Mouse (Mus musculus): ENCODE measurements around the gene Prrc2b. TPM values are rescaled to one million over a fixed set of nuclear protein-coding genes. Genes with fewer than 3 reads are reported as not detected.
A peak's percentile ranks its signal among the peaks of the same experiment; 100 is the strongest.

The Prrc2b gene
- polyA plus RNA-seq, 1 experiment from 2014 or later, result 52.8 TPM

GRCm38 (mm10) chr2:32177397-32178060 is 26.6 kb downstream of the Prrc2b start:
- H3K4me3 ChIP-seq (ENCODE audit: low read depth, low read length), result no peak overlapping the region
- DNase-seq (ENCODE audit: low spot score), result no peak
- WGBS, result 80% methylated on average over 11 of the region's 11 CpGs
- no peak overlapping the region for H3K27ac ChIP-seq (ENCODE audit: low read depth)
- H3K36me3 ChIP-seq (ENCODE audit: control insufficient read depth, insufficient read depth, low read length), result 0 out of 2 replicates have a peak, but pooled peaks cover 5% of the 10 kb centered on the region
- H3K4me1 ChIP-seq (replicated peaks; ENCODE audit: control insufficient read depth, insufficient read depth, low read length), result peaks cover 49% of the 10 kb centered on the region
- no peaks in the 10 kb centered on the region for H3K9me3 ChIP-seq (ENCODE audit: control insufficient read depth, low read length)
- no peaks in the 10 kb centered on the region for H3K27me3 ChIP-seq (replicated peaks; ENCODE audit: control insufficient read depth, insufficient read depth, low read length)
- no peak overlapping the region for H3K4me2 ChIP-seq (ENCODE audit: low read length)
- ATAC-seq (replicated peaks; ENCODE audit: low FRiP score, low TSS enrichment, low read depth), result no peak
- no peak overlapping the region for H3K9ac ChIP-seq (ENCODE audit: low read length)

GRCm38 (mm10) chr2:32179363-32179762 is 28.5 kb downstream of the Prrc2b start:
- WGBS, result 35% methylated on average over 6 of the region's 6 CpGs
- no peaks in the 10 kb centered on the region for H3K27me3 ChIP-seq (replicated peaks; ENCODE audit: control insufficient read depth, insufficient read depth, low read length)
- peaks cover 22% of the 10 kb centered on the region for H3K36me3 ChIP-seq (ENCODE audit: control insufficient read depth, insufficient read depth, low read length)
- no peak overlapping the region for H3K4me2 ChIP-seq (ENCODE audit: low read length)
- no peak overlapping the region for H3K9ac ChIP-seq (ENCODE audit: low read length)
- DNase-seq (ENCODE audit: low spot score) (no peak), ATAC-seq (replicated peaks; ENCODE audit: low FRiP score, low TSS enrichment, low read depth) (no peak)
- H3K4me1 ChIP-seq (replicated peaks; ENCODE audit: control insufficient read depth, insufficient read depth, low read length), result peaks cover 39% of the 10 kb centered on the region
- H3K27ac ChIP-seq (ENCODE audit: low read depth), result peak overlapping the region; percentile 25; the same call in 1 of the 2 replicates
- H3K4me3 ChIP-seq (ENCODE audit: low read depth, low read length), result no peak overlapping the region
- no peaks in the 10 kb centered on the region for H3K9me3 ChIP-seq (ENCODE audit: control insufficient read depth, low read length)

- DNase-seq (ENCODE audit: low spot score), result no peak
- Histone ChIP-seq H3K27me3 (replicated peaks; ENCODE audit: control insufficient read depth, insufficient read depth, low read length) (no peaks in the 10 kb centered on the region), H3K4me1 (replicated peaks; ENCODE audit: control insufficient read depth, insufficient read depth, low read length) (peaks cover 31% of the 10 kb centered on the region), H3K4me2 (ENCODE audit: low read length) (no peak overlapping the region), H3K4me3 (ENCODE audit: low read depth, low read length) (no peak overlapping the region), H3K36me3 (ENCODE audit: control insufficient read depth, insufficient read depth, low read length) (peaks cover 30% of the 10 kb centered on the region), H3K9ac (ENCODE audit: low read length) (no peak overlapping the region), H3K27ac (ENCODE audit: low read depth) (no peak overlapping the region), H3K9me3 (ENCODE audit: control insufficient read depth, low read length) (no peaks in the 10 kb centered on the region)
- 84% methylated on average over 12 of the region's 12 CpGs for WGBS
- ATAC-seq (replicated peaks; ENCODE audit: low FRiP score, low TSS enrichment, low read depth), result no peak
These were observed 29.2 kb downstream of the Prrc2b start for GRCm38 (mm10) chr2:32180127-32180526.

- ATAC-seq (replicated peaks; ENCODE audit: low FRiP score, low TSS enrichment, low read depth), result no peak
- Histone ChIP-seq H3K36me3 (ENCODE audit: control insufficient read depth, insufficient read depth, low read length) (peaks cover 40% of the 10 kb centered on the region), H3K27me3 (replicated peaks; ENCODE audit: control insufficient read depth, insufficient read depth, low read length) (no peaks in the 10 kb centered on the region), H3K4me2 (ENCODE audit: low read length) (no peak overlapping the region), H3K27ac (ENCODE audit: low read depth) (no peak overlapping the region), H3K4me1 (replicated peaks; ENCODE audit: control insufficient read depth, insufficient read depth, low read length) (peaks cover 23% of the 10 kb centered on the region), H3K9me3 (ENCODE audit: control insufficient read depth, low read length) (no peaks in the 10 kb centered on the region), H3K9ac (ENCODE audit: low read length) (no peak overlapping the region), H3K4me3 (ENCODE audit: low read depth, low read length) (no peak overlapping the region)
- WGBS, result 78% methylated on average over 5 of the region's 5 CpGs
- no peak for DNase-seq (ENCODE audit: low spot score)
These were observed 30.5 kb downstream of the Prrc2b start for GRCm38 (mm10) chr2:32181364-32181763.

- ATAC-seq (replicated peaks; ENCODE audit: low FRiP score, low TSS enrichment, low read depth), result no peak
- Histone ChIP-seq H3K36me3 (ENCODE audit: control insufficient read depth, insufficient read depth, low read length) (peaks cover 45% of the 10 kb centered on the region), H3K9me3 (ENCODE audit: control insufficient read depth, low read length) (no peaks in the 10 kb centered on the region), H3K4me1 (replicated peaks; ENCODE audit: control insufficient read depth, insufficient read depth, low read length) (peaks cover 17% of the 10 kb centered on the region), H3K4me2 (ENCODE audit: low read length) (no peak overlapping the region), H3K27me3 (replicated peaks; ENCODE audit: control insufficient read depth, insufficient read depth, low read length) (no peaks in the 10 kb centered on the region), H3K9ac (ENCODE audit: low read length) (no peak overlapping the region), H3K4me3 (ENCODE audit: low read depth, low read length) (no peak overlapping the region), H3K27ac (ENCODE audit: low read depth) (no peak overlapping the region)
- no peak for DNase-seq (ENCODE audit: low spot score)
- WGBS, result 84% methylated on average over 9 of the region's 9 CpGs
These were observed 31.2 kb downstream of the Prrc2b start for GRCm38 (mm10) chr2:32182119-32182518.

GRCm38 (mm10) chr2:32182676-32183296 is 31.9 kb downstream of the Prrc2b start:
- no peak for ATAC-seq (replicated peaks; ENCODE audit: low FRiP score, low TSS enrichment, low read depth)
- 72% methylated on average over 13 of the region's 13 CpGs for WGBS
- no peak for DNase-seq (ENCODE audit: low spot score)

GRCm38 (mm10) chr2:32187019-32187551 is 36.2 kb downstream of the Prrc2b start:
- Histone ChIP-seq H3K36me3 (ENCODE audit: control insufficient read depth, insufficient read depth, low read length) (peaks cover 86% of the 10 kb centered on the region), H3K9ac (ENCODE audit: low read length) (no peak overlapping the region)

More at GRCm38 (mm10) chr2:32182676-32183296, 31.9 kb downstream of the Prrc2b start:
- Histone ChIP-seq H3K9ac (ENCODE audit: low read length) (no peak overlapping the region), H3K4me1 (replicated peaks; ENCODE audit: control insufficient read depth, insufficient read depth, low read length) (peaks cover 17% of the 10 kb centered on the region), H3K4me2 (ENCODE audit: low read length) (no peak overlapping the region), H3K27ac (ENCODE audit: low read depth) (no peak overlapping the region), H3K36me3 (ENCODE audit: control insufficient read depth, insufficient read depth, low read length) (peaks cover 52% of the 10 kb centered on the region), H3K9me3 (ENCODE audit: control insufficient read depth, low read length) (no peaks in the 10 kb centered on the region), H3K4me3 (ENCODE audit: low read depth, low read length) (no peak overlapping the region), H3K27me3 (replicated peaks; ENCODE audit: control insufficient read depth, insufficient read depth, low read length) (no peaks in the 10 kb centered on the region)

GRCm38 (mm10) chr2:32187649-32188048 is 36.8 kb downstream of the Prrc2b start:
- Histone ChIP-seq H3K4me3 (ENCODE audit: low read depth, low read length) (no peak overlapping the region), H3K36me3 (ENCODE audit: control insufficient read depth, insufficient read depth, low read length) (peaks cover 88% of the 10 kb centered on the region), H3K27ac (ENCODE audit: low read depth) (no peak overlapping the region), H3K27me3 (replicated peaks; ENCODE audit: control insufficient read depth, insufficient read depth, low read length) (no peaks in the 10 kb centered on the region), H3K9me3 (ENCODE audit: control insufficient read depth, low read length) (no peaks in the 10 kb centered on the region), H3K4me1 (replicated peaks; ENCODE audit: control insufficient read depth, insufficient read depth, low read length) (no peaks in the 10 kb centered on the region), H3K9ac (ENCODE audit: low read length) (no peak overlapping the region), H3K4me2 (ENCODE audit: low read length) (no peak overlapping the region)
- ATAC-seq (replicated peaks; ENCODE audit: low FRiP score, low TSS enrichment, low read depth) (no peak), DNase-seq (ENCODE audit: low spot score) (no peak)
- 86% methylated on average over 7 of the region's 7 CpGs for WGBS

More at GRCm38 (mm10) chr2:32187019-32187551, 36.2 kb downstream of the Prrc2b start:
- Histone ChIP-seq H3K4me1 (replicated peaks; ENCODE audit: control insufficient read depth, insufficient read depth, low read length) (no peaks in the 10 kb centered on the region), H3K4me3 (ENCODE audit: low read depth, low read length) (no peak overlapping the region), H3K27me3 (replicated peaks; ENCODE audit: control insufficient read depth, insufficient read depth, low read length) (no peaks in the 10 kb centered on the region), H3K9me3 (ENCODE audit: control insufficient read depth, low read length) (no peaks in the 10 kb centered on the region), H3K4me2 (ENCODE audit: low read length) (no peak overlapping the region), H3K27ac (ENCODE audit: low read depth) (no peak overlapping the region)
- DNase-seq (ENCODE audit: low spot score), result no peak
- no peak for ATAC-seq (replicated peaks; ENCODE audit: low FRiP score, low TSS enrichment, low read depth)
- 92% methylated on average over 13 of the region's 13 CpGs for WGBS

Data from intestine, embryonic 14.5 days (tissue).